Mouse (Mus musculus) midbrain, embryonic 11.5 days (tissue): ENCODE results near the gene Zfp882. TPM values are rescaled to one million over a fixed set of nuclear protein-coding genes. Genes with fewer than 3 reads are reported as not detected.
"Not testable (repeated sequence)": the region's sequence is repeated elsewhere in the genome, so short reads cannot be mapped to it uniquely, and the experiment has no call there.

Source experiments
- ATAC-seq: fragments of 200-750 bp; cut with Nextera tagmentation; 2 replicates; pipeline ENCODE4 v1.8.0; 2017; ENCODE audit warnings: moderate TSS enrichment, moderate library complexity; ENCODE audit not compliant: low FRiP score
- DNase-seq: peaks from one replicate; pipeline ENCODE4 v3.0.0; 2015; ENCODE audit warnings: low spot score; ENCODE audit errors: missing footprints
- H3K27ac ChIP-seq: fragments of 300-500 bp; sonication (generic); 2 replicates; pipeline ENCODE4 v1.5.1; 2014; ENCODE audit warnings: low read depth, low read length
- H3K27me3 ChIP-seq: fragments of 300-500 bp; sonication (generic); 2 replicates; pipeline ENCODE4 v1.6.1; 2014; ENCODE audit warnings: mild to moderate bottlenecking, low read length, moderate library complexity, mixed read lengths; ENCODE audit not compliant: control insufficient read depth, insufficient read depth
- H3K36me3 ChIP-seq: fragments of 300-500 bp; sonication (generic); 2 replicates; pipeline ENCODE4 v1.6.1; 2014; ENCODE audit warnings: mild to moderate bottlenecking, low read length, moderate library complexity, mixed read lengths; ENCODE audit not compliant: control insufficient read depth, insufficient read depth
- H3K4me1 ChIP-seq: fragments of 300-500 bp; sonication (generic); 2 replicates; pipeline ENCODE4 v1.6.1; 2014; ENCODE audit warnings: low read length; ENCODE audit not compliant: control insufficient read depth, insufficient read depth
- H3K4me2 ChIP-seq: fragments of 300-500 bp; sonication (generic); 2 replicates; pipeline ENCODE4 v1.6.1; 2014; ENCODE audit warnings: mild to moderate bottlenecking, moderate library complexity
- H3K4me3 ChIP-seq: fragments of 300-500 bp; sonication (generic); 2 replicates; pipeline ENCODE4 v1.5.1; 2014; ENCODE audit warnings: low read depth, low read length
- H3K9ac ChIP-seq: fragments of 300-500 bp; sonication (generic); 2 replicates; pipeline ENCODE4 v1.6.1; 2014; ENCODE audit warnings: low read length
- H3K9me3 ChIP-seq: fragments of 300-500 bp; sonication (generic); 2 replicates; pipeline ENCODE4 v1.6.1; 2016; ENCODE audit warnings: low read length; ENCODE audit not compliant: control insufficient read depth
- WGBS: fragments of 180-500 bp; shearing (Covaris S2); extraction: QIAGEN DNeasy Blood & Tissue Kit; methylation state at CpG from one replicate; pipeline ENCODE4 v1.1.7; 2014; 5-methylcytosine and 5-hydroxymethylcytosine counted together
- polyA plus RNA-seq: library from polyadenylated mRNA; unstranded; fragments of >200 nt; fragmentation: Nextera tagmentation; extraction: Ambion mirVana; gene quantifications from 2 replicates; pipeline ENCODE4 v1.2.1, GENCODE M21; 2014

Gene Zfp882
- polyA plus RNA-seq, 1 experiment from 2014 or later, result 7.2 TPM

- Histone ChIP-seq H3K27ac (no peak overlapping the region), H3K4me3 (no peak overlapping the region), H3K4me1 (no peaks in the 10 kb centered on the region), H3K27me3 (no peaks in the 10 kb centered on the region), H3K9me3 (no peaks in the 10 kb centered on the region), H3K36me3 (peaks cover 14% of the 10 kb centered on the region), H3K9ac (no peak overlapping the region), H3K4me2 (no peak overlapping the region)
- ATAC-seq, result no peak
- whole genome bisulfite sequencing, result 88% methylated on average over 2 of the region's 2 CpGs
- DNase-seq, result peak; percentile 56
Measured at GRCm38 (mm10) chr8:71912286-71912685, 3.9 kb downstream of the Zfp882 start.

GRCm38 (mm10) chr8:71922567-71923401 lies 14.4 kb downstream of the Zfp882 start:
- H3K4me1 ChIP-seq, result no peaks in the 10 kb centered on the region
- H3K36me3 ChIP-seq, result no peaks in the 10 kb centered on the region
- H3K4me3 ChIP-seq, result peak overlapping the region; percentile 79
- no peaks in the 10 kb centered on the region for H3K27me3 ChIP-seq
- peak; percentile 97 for DNase-seq
- H3K27ac ChIP-seq, result peak overlapping the region; percentile 94
- no peaks in the 10 kb centered on the region for H3K9me3 ChIP-seq
- H3K9ac ChIP-seq, result peak overlapping the region; percentile 92
- peak overlapping the region; percentile 58 for H3K4me2 ChIP-seq
- WGBS, result under 1% methylated on average over 57 of the region's 57 CpGs
- ATAC-seq, result peak; percentile 100

GRCm38 (mm10) chr8:71925791-71926190 lies 17.4 kb downstream of the Zfp882 start:
- Histone ChIP-seq H3K36me3 (peaks cover 13% of the 10 kb centered on the region), H3K4me1 (no peaks in the 10 kb centered on the region), H3K9ac (no peak overlapping the region), H3K27ac (no peak overlapping the region), H3K27me3 (no peaks in the 10 kb centered on the region), H3K9me3 (no peaks in the 10 kb centered on the region), H3K4me2 (no peak overlapping the region), H3K4me3 (no peak overlapping the region)
- DNase-seq (peak; percentile 53), ATAC-seq (no peak)
- 97% methylated on average over 5 of the region's 5 CpGs for WGBS

GRCm38 (mm10) chr8:71926551-71926950 lies 18.1 kb downstream of the Zfp882 start:
- Histone ChIP-seq H3K4me2 (no peak overlapping the region), H3K9me3 (no peaks in the 10 kb centered on the region), H3K9ac (no peak overlapping the region), H3K27me3 (no peaks in the 10 kb centered on the region), H3K4me1 (no peaks in the 10 kb centered on the region), H3K27ac (no peak overlapping the region), H3K4me3 (no peak overlapping the region), H3K36me3 (peaks cover 19% of the 10 kb centered on the region)
- peak; percentile 62 for DNase-seq
- no peak for ATAC-seq
- 92% methylated on average over 3 of the region's 3 CpGs for WGBS

- peaks cover 20% of the 10 kb centered on the region for H3K36me3 ChIP-seq
- no peaks in the 10 kb centered on the region for H3K9me3 ChIP-seq
- H3K4me3 ChIP-seq, result no peak overlapping the region
Measured at GRCm38 (mm10) chr8:71927779-71928178, 19.4 kb downstream of the Zfp882 start.

GRCm38 (mm10) chr8:71938037-71938436 lies 29.6 kb downstream of the Zfp882 start:
- WGBS, result 89% methylated on average over 2 of the region's 2 CpGs
- DNase-seq, result peak; percentile 23

More at GRCm38 (mm10) chr8:71927779-71928178, 19.4 kb downstream of the Zfp882 start:
- Histone ChIP-seq H3K27ac (no peak overlapping the region), H3K27me3 (no peaks in the 10 kb centered on the region), H3K9ac (no peak overlapping the region), H3K4me2 (no peak overlapping the region), H3K4me1 (no peaks in the 10 kb centered on the region)
- DNase-seq (no peak), ATAC-seq (no peak)

GRCm38 (mm10) chr8:71940293-71941208 lies 32.1 kb downstream of the Zfp882 start:
- H3K4me1 ChIP-seq, result no peaks in the 10 kb centered on the region
- ATAC-seq (no peak), DNase-seq (peak; percentile 60)
- no peak overlapping the region for H3K9ac ChIP-seq
- no peaks in the 10 kb centered on the region for H3K9me3 ChIP-seq
- no peak overlapping the region for H3K27ac ChIP-seq
- WGBS, result 84% methylated on average over 2 of the region's 2 CpGs
- H3K27me3 ChIP-seq, result no peaks in the 10 kb centered on the region
- no peak overlapping the region for H3K4me3 ChIP-seq
- H3K4me2 ChIP-seq, result no peak overlapping the region
- no peaks in the 10 kb centered on the region for H3K36me3 ChIP-seq

More at GRCm38 (mm10) chr8:71938037-71938436, 29.6 kb downstream of the Zfp882 start:
- H3K4me2 ChIP-seq, ATAC-seq, H3K36me3 ChIP-seq, H3K4me1 ChIP-seq, H3K27me3 ChIP-seq, H3K4me3 ChIP-seq, H3K27ac ChIP-seq, H3K9ac ChIP-seq, H3K9me3 ChIP-seq: not testable (repeated sequence)

- no peak overlapping the region for H3K9ac ChIP-seq
- ATAC-seq (no peak), DNase-seq (peak; percentile 31)
- H3K36me3 ChIP-seq, result no peaks in the 10 kb centered on the region
- H3K9me3 ChIP-seq, result no peaks in the 10 kb centered on the region
- WGBS, result 91% methylated on average over 1 of the region's 1 CpGs
- no peaks in the 10 kb centered on the region for H3K4me1 ChIP-seq
- no peaks in the 10 kb centered on the region for H3K27me3 ChIP-seq
- no peak overlapping the region for H3K27ac ChIP-seq
- no peak overlapping the region for H3K4me3 ChIP-seq
- no peak overlapping the region for H3K4me2 ChIP-seq
Measured at GRCm38 (mm10) chr8:71941776-71942175, 33.4 kb downstream of the Zfp882 start.

GRCm38 (mm10) chr8:71948624-71949023 lies 40.2 kb downstream of the Zfp882 start:
- Histone ChIP-seq H3K9me3 (no peaks in the 10 kb centered on the region), H3K27ac (no peak overlapping the region), H3K9ac (no peak overlapping the region), H3K4me3 (no peak overlapping the region), H3K36me3 (no peaks in the 10 kb centered on the region; the same call in 1 of the 2 replicates), H3K27me3 (no peaks in the 10 kb centered on the region), H3K4me1 (peaks cover 3% of the 10 kb centered on the region; the same call in 1 of the 2 replicates), H3K4me2 (no peak overlapping the region)
- 94% methylated on average over 5 of the region's 5 CpGs for WGBS
- no peak for ATAC-seq
- DNase-seq, result peak; percentile 4
